Mouse (Mus musculus) intestine, embryonic 15.5 days (tissue): ENCODE results near the gene Bcar1. TPM values are rescaled to one million over a fixed set of nuclear protein-coding genes. Genes with fewer than 3 reads are reported as not detected.
A peak's percentile ranks its signal among the peaks of the same experiment; 100 is the strongest.

Source experiments
- ATAC-seq: fragments of 200-750 bp; cut with Nextera tagmentation; 2 replicates; pipeline ENCODE4 v1.8.0; 2017; ENCODE audit warnings: moderate TSS enrichment, moderate library complexity
- H3K27ac ChIP-seq: fragments of 300-500 bp; sonication (generic); 2 replicates; pipeline ENCODE4 v1.5.1; 2015; ENCODE audit warnings: mild to moderate bottlenecking, inconsistent platforms
- H3K27me3 ChIP-seq: fragments of 300-500 bp; sonication (generic); replicated peaks from 2 replicates; pipeline ENCODE4 v1.6.1; 2015; ENCODE audit warnings: inconsistent platforms
- H3K36me3 ChIP-seq: fragments of 300-500 bp; sonication (generic); 2 replicates; pipeline ENCODE4 v1.6.1; 2015; ENCODE audit warnings: inconsistent platforms
- H3K4me1 ChIP-seq: fragments of 300-500 bp; sonication (generic); replicated peaks from 2 replicates; pipeline ENCODE4 v1.6.1; 2015; ENCODE audit warnings: inconsistent platforms
- H3K4me2 ChIP-seq: fragments of 300-500 bp; sonication (generic); replicated peaks from 2 replicates; pipeline ENCODE4 v1.6.1; 2015; ENCODE audit warnings: mild to moderate bottlenecking, inconsistent platforms
- H3K4me3 ChIP-seq: fragments of 300-500 bp; sonication (generic); replicated peaks from 2 replicates; pipeline ENCODE4 v1.5.1; 2015; ENCODE audit warnings: inconsistent platforms
- H3K9ac ChIP-seq: fragments of 300-500 bp; sonication (generic); 2 replicates; pipeline ENCODE4 v1.6.1; 2015; ENCODE audit warnings: inconsistent platforms
- H3K9me3 ChIP-seq: fragments of 300-500 bp; sonication (generic); 2 replicates; pipeline ENCODE4 v1.6.1; 2016; ENCODE audit warnings: inconsistent platforms
- WGBS: fragments of 180-500 bp; shearing (Covaris S2); methylation state at CpG from one replicate; pipeline ENCODE4 v1.1.7; 2015; 5-methylcytosine and 5-hydroxymethylcytosine counted together
- polyA plus RNA-seq: library from polyadenylated mRNA; unstranded; fragments of >200 nt; fragmentation: Nextera tagmentation; extraction: Ambion mirVana; gene quantifications from 2 replicates; pipeline ENCODE4 v1.2.1, GENCODE M21; 2015

Bcar1 gene
- polyA plus RNA-seq, 1 experiment from 2014 or later, result 40.8 TPM

DNA sequence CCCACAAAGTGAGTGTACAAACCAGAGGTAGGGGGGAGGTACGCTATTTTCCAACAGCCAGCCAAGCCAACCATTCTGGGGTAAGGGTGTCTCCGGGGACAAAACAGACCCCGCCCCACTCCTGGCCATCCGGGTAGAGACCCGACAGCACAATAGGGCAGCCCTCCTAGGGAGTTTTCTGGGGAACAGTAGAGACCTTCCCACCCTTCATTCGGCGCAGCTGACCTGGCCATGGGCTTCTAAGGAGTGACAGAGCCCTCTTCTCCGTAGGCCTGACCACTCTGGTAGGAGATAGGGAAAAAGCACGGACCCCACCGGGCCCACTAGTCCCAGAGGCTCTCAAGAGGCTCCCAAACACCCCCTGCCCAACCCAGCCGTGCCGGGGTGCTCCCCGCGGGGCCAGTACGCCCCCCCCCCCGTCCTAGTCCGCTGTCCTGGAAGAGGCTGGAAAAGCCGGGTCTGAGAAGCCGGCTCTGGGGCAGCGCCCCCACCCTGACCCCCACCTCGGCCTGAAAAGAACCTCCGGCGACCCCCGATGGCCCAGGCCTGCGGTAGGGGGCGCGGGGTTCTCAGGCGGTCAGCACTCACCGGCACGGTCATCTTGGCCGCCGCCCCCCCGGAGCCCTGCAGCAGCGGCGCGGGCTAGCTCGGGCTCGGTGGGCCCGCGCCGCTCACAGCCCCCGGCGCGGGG, 363 bp downstream of the Bcar1 start:
- Histone ChIP-seq H3K9me3 (no peaks in the 10 kb centered on the region), H3K27ac (peak overlapping the region; percentile 82), H3K9ac (peak overlapping the region; percentile 92), H3K27me3 (no peaks in the 10 kb centered on the region), H3K4me2 (peak overlapping the region; percentile 77), H3K36me3 (no peaks in the 10 kb centered on the region), H3K4me1 (peaks cover 70% of the 10 kb centered on the region), H3K4me3 (peak overlapping the region; percentile 86)
- whole genome bisulfite sequencing, result 3% methylated on average over 43 of the region's 44 CpGs
- ATAC-seq, result peak; percentile 4

DNA sequence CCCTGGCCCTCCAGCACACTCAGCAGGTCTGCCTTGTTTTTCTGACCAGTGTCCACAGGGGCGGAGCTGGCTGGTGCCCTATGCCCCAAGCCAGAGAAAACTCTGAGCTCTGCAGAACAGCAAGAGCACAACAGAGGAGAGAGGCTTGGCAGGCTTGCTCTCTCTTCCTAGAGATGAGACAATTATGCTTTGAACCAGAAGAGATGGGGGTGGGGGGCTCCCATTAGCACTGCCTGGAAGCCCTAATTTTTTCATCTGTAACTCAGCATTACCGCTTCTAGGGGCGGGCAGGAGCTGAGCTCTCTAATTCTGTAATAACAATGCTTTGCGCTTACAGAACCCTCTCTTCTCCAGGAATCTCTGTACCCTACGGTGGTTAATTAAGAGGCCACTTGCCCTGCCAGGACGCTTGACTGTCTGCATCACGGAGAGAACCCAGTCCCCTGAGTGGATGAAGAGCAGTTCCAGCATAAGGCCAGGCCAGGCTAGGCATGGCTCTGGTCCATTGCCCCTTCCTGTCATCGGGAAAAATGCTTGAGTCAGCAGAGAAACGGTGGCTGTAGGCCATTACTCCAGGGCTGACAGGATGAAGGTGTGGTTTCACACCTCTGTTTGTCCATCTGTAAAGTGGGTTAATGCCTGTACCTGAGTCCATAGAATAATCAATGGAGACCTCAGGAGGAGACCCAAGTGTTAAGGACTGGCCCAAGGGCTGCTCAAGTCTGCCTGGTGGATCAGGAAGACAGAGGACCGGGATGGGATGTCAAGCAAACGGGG, 1.2 kb downstream of the Bcar1 start:
- H3K4me3 ChIP-seq, result peak overlapping the region; percentile 86
- ATAC-seq, result no peak

DNA sequence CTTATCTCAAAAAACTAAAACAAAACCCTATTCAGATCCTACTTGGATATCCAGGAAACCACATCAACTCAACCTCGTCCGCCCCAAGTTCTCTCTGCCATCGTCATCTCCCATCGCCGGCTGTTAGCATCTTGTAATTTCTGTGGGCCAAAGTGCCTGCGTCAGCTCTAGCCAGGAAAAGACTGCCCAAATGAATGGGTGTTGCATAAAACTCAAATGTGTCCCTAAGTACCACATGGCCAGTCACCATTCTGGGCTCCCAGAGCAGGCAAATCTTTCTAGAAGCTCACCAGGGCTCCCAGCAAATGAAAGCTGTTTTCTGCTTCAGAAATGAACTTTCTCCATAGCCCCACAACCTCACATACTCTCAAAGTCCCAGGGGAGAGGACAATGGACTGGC, 2.1 kb downstream of the Bcar1 start:
- H3K36me3 ChIP-seq, result no peaks in the 10 kb centered on the region
- H3K27ac ChIP-seq, result peak overlapping the region; percentile 82; the same call in 1 of the 2 replicates
- peaks cover 78% of the 10 kb centered on the region for H3K4me1 ChIP-seq
- H3K9me3 ChIP-seq, result no peaks in the 10 kb centered on the region
- no peak overlapping the region for H3K4me3 ChIP-seq
- no peak for ATAC-seq
- no peak overlapping the region for H3K9ac ChIP-seq
- peak overlapping the region; percentile 77 for H3K4me2 ChIP-seq
- no peaks in the 10 kb centered on the region for H3K27me3 ChIP-seq
- 69% methylated on average over 6 of the region's 6 CpGs for WGBS

More for the DNA sequence above, 1.2 kb downstream of the Bcar1 start:
- no peaks in the 10 kb centered on the region for H3K9me3 ChIP-seq
- WGBS, result 22% methylated on average over 11 of the region's 11 CpGs
- H3K36me3 ChIP-seq, result no peaks in the 10 kb centered on the region
- H3K4me1 ChIP-seq, result peaks cover 69% of the 10 kb centered on the region
- H3K27ac ChIP-seq, result peak overlapping the region; percentile 82
- H3K27me3 ChIP-seq, result no peaks in the 10 kb centered on the region
- peak overlapping the region; percentile 92 for H3K9ac ChIP-seq
- H3K4me2 ChIP-seq, result peak overlapping the region; percentile 77

DNA sequence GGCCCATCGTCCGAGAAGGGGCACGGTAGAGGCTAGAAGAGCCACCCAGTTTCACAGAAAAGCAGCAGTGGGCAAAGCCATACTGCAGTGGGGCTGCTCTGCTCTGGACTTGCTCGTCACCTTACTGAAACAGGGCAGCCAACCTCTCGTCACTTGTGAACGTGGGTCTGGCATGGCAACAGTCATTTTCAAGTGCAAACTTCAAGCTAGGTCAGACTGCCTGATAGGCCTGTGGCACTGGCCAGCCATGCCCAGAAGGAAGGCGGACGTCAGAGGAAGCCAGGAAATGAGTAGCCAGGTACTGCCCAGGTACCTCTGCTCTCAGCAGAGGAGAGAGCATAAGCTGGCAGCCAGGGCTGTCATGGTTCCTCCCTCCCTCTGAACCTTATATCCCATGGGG, 2.6 kb downstream of the Bcar1 start:
- H3K4me3 ChIP-seq, result no peak overlapping the region
- 77% methylated on average over 8 of the region's 8 CpGs for WGBS
- no peaks in the 10 kb centered on the region for H3K27me3 ChIP-seq
- no peak for ATAC-seq
- no peaks in the 10 kb centered on the region for H3K9me3 ChIP-seq
- H3K4me2 ChIP-seq, result peak overlapping the region; percentile 77; the same call in 1 of the 2 replicates
- no peaks in the 10 kb centered on the region for H3K36me3 ChIP-seq
- no peak overlapping the region for H3K27ac ChIP-seq
- peak overlapping the region; percentile 10; the same call in 1 of the 2 replicates for H3K9ac ChIP-seq
- peaks cover 78% of the 10 kb centered on the region for H3K4me1 ChIP-seq

DNA sequence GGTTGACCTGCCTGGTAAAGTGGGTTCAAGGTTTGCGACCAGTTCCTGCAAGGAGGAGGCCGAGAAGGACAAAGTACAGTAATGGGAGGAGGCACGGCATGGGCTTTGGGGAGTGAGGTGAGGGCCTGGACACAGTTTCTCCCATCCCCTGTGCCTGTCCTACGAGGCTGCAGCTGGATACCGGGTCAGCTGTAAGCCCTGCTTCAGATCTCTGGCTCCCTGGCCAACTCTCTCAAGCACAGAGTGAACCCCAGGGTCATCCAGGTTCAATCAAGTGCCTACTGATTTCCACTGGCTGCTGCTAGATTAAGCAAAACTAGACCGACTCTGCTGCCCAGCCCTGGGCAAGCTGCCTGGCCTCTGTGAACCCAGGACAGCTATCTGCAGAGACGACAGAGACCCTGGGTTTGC, 3.3 kb downstream of the Bcar1 start:
- Histone ChIP-seq H3K4me3 (no peak overlapping the region), H3K4me2 (peak overlapping the region; percentile 37), H3K9me3 (no peaks in the 10 kb centered on the region), H3K27me3 (no peaks in the 10 kb centered on the region), H3K9ac (peak overlapping the region; percentile 10; the same call in 1 of the 2 replicates), H3K4me1 (peaks cover 78% of the 10 kb centered on the region), H3K36me3 (no peaks in the 10 kb centered on the region), H3K27ac (peak overlapping the region; percentile 37)
- peak; percentile 37 for ATAC-seq
- 50% methylated on average over 7 of the region's 7 CpGs for WGBS

DNA sequence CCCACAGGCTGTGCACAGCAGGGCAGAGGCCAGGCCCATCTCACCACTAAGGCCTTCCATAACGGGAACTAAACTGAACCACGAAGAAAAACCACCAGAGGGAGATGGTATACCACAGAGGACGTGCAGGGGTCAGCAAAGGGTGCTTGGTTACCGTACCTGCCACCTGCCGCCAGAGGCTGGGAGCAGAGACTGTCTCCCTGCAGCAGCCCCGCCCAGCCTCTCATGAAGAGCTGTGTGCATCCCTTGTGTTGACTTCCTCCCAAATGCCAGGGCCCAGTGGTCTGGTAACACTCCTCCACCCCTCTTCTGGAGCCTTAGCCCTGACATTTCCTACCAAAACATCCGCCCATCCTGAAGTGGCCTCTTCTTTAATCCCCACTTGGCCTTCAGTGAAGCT, 4.0 kb downstream of the Bcar1 start:
- no peak overlapping the region for H3K4me3 ChIP-seq
- peak overlapping the region; percentile 37; the same call in 1 of the 2 replicates for H3K27ac ChIP-seq
- H3K27me3 ChIP-seq, result no peaks in the 10 kb centered on the region
- ATAC-seq, result no peak
- H3K9ac ChIP-seq, result 0 out of 2 replicates have a peak overlapping the region, but pooled peaks have one; percentile 5
- no peaks in the 10 kb centered on the region for H3K9me3 ChIP-seq
- no peaks in the 10 kb centered on the region for H3K36me3 ChIP-seq
- peak overlapping the region; percentile 37 for H3K4me2 ChIP-seq
- 38% methylated on average over 7 of the region's 7 CpGs for WGBS
- H3K4me1 ChIP-seq, result peaks cover 82% of the 10 kb centered on the region

DNA sequence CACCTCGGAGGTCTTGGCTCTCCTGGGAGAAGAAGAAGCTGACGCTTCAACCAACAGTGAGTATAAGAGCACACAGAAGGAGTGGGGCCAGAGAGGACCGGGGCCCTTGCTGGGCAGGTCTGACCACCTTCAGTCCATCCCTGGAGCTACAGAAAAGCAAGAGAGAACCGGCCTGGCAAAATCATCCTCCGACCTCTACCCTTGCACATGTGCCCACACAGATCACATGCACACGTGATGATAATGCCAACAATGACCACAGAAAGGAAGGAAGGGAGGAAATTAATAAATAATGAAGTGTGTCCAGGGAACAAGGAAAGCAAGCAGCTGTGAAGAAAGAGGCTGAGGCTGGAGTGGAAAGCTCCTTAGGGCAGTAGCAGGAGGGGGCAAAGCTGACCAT, 4.7 kb downstream of the Bcar1 start:
- H3K9ac ChIP-seq, result 0 out of 2 replicates have a peak overlapping the region, but pooled peaks have one; percentile 5
- ATAC-seq, result no peak
- H3K4me1 ChIP-seq, result peaks cover 82% of the 10 kb centered on the region
- H3K4me2 ChIP-seq, result no peak overlapping the region
- no peaks in the 10 kb centered on the region for H3K27me3 ChIP-seq
- 64% methylated on average over 6 of the region's 6 CpGs for WGBS
- no peaks in the 10 kb centered on the region for H3K36me3 ChIP-seq
- H3K27ac ChIP-seq, result no peak overlapping the region
- H3K9me3 ChIP-seq, result no peaks in the 10 kb centered on the region
- no peak overlapping the region for H3K4me3 ChIP-seq

DNA sequence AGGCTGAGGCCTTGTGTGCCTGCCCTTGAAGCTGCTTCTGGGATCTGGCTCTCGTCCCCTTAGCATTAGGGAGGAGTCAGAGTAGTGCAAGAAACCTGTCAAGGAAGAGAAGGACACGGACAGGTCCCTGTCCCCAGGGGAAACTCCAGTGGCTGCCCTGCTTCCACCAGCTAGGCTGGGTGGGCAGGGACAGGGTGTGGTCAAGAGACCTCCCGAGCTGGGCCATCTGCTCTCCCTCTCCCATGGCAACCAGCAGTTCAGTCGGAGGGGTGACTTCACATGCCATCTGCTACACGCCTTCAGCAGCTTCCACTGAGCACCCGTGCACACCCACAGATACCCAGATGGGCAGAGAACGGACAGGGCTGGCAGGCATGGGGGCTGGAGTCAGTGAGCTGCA, 7.3 kb downstream of the Bcar1 start:
- 41% methylated on average over 7 of the region's 7 CpGs for WGBS
- 0 out of 2 replicates have a peak overlapping the region, but pooled peaks have one; percentile 8 for H3K9ac ChIP-seq
- H3K36me3 ChIP-seq, result no peaks in the 10 kb centered on the region
- no peaks in the 10 kb centered on the region for H3K9me3 ChIP-seq
- ATAC-seq, result no peak
- no peak overlapping the region for H3K4me3 ChIP-seq
- H3K27ac ChIP-seq, result peak overlapping the region; percentile 90
- H3K4me1 ChIP-seq, result peaks cover 82% of the 10 kb centered on the region
- no peak overlapping the region for H3K4me2 ChIP-seq
- no peaks in the 10 kb centered on the region for H3K27me3 ChIP-seq

DNA sequence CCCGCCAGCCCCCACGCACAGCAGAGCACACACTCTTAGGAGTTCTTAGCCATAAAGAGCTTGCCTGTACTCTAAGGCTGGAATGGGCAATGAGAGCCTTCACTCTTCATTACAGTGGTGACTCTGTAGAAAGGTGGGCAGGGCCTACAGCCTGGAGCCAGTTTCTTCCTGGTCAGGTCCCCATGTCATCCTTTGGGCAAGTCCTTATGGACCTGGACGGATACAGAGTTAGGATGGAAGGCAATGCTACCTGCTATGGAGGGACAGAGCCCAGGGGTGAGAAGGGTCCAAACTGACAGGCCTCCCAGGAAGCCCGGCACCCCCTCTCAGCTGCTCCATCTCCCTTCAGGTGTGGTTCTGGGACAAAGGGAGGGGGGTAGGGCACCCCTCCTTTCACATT, 7.8 kb downstream of the Bcar1 start:
- no peak for ATAC-seq
- H3K4me1 ChIP-seq, result peaks cover 82% of the 10 kb centered on the region
- peak overlapping the region; percentile 90 for H3K27ac ChIP-seq
- 71% methylated on average over 4 of the region's 4 CpGs for WGBS
- H3K9ac ChIP-seq, result 0 out of 2 replicates have a peak overlapping the region, but pooled peaks have one; percentile 8
- no peak overlapping the region; the same call in 1 of the 2 replicates for H3K4me2 ChIP-seq
- no peak overlapping the region for H3K4me3 ChIP-seq
- no peaks in the 10 kb centered on the region for H3K9me3 ChIP-seq
- H3K27me3 ChIP-seq, result no peaks in the 10 kb centered on the region
- no peaks in the 10 kb centered on the region for H3K36me3 ChIP-seq

DNA sequence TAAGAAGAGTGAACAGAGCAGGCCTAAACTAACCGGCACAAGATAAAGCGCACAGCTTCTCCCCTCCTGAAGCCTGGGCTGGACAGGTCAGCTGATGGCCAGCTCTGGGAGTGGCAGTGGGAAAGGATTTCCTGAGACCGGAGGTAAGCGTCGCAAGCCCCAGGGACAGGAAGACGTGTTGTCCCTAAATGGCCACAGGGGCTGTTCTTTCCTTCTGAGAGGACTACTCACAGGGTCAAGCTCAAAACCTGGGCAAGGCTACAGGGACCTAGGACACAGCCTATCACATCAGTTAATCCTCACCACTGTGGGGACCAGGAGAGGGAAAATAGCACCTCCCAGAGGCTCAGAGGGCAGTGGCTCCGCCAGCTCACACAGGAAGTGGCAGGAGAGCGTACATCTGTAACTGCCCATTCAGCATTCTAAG, 8.3 kb downstream of the Bcar1 start:
- Histone ChIP-seq H3K9me3 (no peaks in the 10 kb centered on the region), H3K36me3 (no peaks in the 10 kb centered on the region), H3K4me3 (no peak overlapping the region), H3K9ac (no peak overlapping the region), H3K4me2 (peak overlapping the region; percentile 17; the same call in 1 of the 2 replicates), H3K4me1 (peaks cover 82% of the 10 kb centered on the region), H3K27me3 (no peaks in the 10 kb centered on the region), H3K27ac (peak overlapping the region; percentile 90)
- no peak for ATAC-seq
- 70% methylated on average over 8 of the region's 8 CpGs for WGBS

DNA sequence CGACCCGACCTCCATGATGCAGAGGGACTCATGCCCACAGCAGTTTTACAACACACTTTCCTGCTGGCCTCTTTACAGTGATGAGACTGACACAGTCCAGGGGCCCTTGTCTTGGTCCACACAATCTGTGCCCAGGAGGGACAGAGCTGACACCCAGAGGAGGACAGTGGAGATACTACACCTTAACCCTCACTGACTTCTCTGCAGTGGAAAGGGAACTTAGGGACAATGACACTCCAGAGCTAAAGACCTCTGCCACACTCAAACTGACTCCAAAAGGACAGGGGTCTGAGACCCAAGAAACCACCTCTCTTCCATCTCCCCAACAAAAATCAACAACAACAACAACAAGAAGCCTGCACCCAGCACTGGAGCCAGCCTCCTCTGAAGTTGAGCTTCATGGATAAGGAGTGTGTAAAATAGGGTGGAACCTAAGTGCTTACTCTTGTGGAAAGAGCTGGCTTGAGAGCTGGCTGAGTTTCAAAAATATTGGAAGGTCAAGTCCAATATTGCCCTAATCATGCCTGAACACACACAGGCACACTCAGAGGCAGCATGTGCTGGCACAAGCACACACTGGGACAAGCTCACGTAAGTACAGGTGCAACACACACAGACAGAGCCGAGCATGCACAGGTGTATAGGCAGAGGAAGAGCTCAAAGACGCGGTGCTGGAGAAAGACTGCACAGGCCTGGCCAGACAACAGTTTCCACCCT, 9.2 kb downstream of the Bcar1 start:
- whole genome bisulfite sequencing, result 44% methylated on average over 6 of the region's 6 CpGs
- no peak for ATAC-seq
- Histone ChIP-seq H3K36me3 (no peaks in the 10 kb centered on the region), H3K4me3 (no peak overlapping the region), H3K4me2 (peak overlapping the region; percentile 16; the same call in 1 of the 2 replicates), H3K27me3 (no peaks in the 10 kb centered on the region), H3K27ac (peak overlapping the region; percentile 90), H3K4me1 (peaks cover 82% of the 10 kb centered on the region), H3K9me3 (no peaks in the 10 kb centered on the region), H3K9ac (no peak overlapping the region)
